Mouse (Mus musculus) olfactory bulb, adult 2 months (tissue): ENCODE results near the gene Tbc1d9b.

Experiments used
- CTCF ChIP-seq: fragments of 200-500 bp; IDR thresholded peaks from 2 replicates; pipeline ENCODE4 v1.5.1; 2012; ENCODE audit warnings: low read depth, mild to moderate bottlenecking, low read length, moderate library complexity; ENCODE audit not compliant: insufficient read depth
- POLR2A ChIP-seq: fragments of 200-500 bp; IDR thresholded peaks from 2 replicates; pipeline ENCODE4 v1.6.1; 2012; ENCODE audit warnings: mild to moderate bottlenecking, low read depth, low read length, moderate library complexity; ENCODE audit not compliant: insufficient read depth

DNA sequence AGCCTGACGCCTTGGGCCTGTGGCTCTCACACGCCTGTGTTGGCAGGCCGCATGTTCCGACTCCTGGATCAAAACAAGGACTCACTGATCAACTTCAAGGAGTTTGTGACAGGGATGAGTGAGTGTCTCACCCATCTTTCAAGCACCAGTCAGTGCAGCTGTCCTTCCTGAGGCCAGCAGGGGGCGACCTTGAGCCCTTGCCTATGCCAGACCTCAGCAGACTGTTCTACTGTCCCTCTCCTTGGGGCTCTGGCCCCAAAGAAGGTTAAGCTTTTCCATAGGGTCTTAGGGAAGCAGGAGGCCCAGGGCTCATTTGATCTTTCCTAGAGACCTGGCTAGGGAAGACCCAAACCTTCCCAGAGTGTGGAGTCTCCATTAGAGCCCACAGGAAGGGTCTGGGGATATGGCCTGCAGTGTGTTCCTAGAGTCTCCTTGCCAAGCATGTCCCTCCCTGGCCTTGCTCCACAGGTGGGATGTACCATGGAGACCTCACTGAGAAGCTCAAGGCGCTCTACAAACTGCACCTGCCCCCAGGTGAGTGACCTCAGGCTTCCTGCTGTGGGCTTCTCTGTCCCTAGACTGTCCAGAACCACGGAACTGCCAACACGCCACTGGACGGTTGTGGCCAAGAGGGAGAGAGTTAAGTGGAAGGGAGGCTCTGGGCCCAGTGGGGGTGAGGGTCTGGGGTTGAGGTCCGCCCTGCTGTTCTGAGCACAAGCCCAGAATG is 30.5 kb downstream of the Tbc1d9b start:
- no peak for TF ChIP-seq POLR2A
- peak; percentile 66 for TF ChIP-seq CTCF
